Mouse (Mus musculus) liver, embryonic 11.5 days (tissue): ENCODE measurements around the gene Ube2g1. TPM values are rescaled to one million over a fixed set of nuclear protein-coding genes. Genes with fewer than 3 reads are reported as not detected.
"Not testable (repeated sequence)": the region's sequence is repeated elsewhere in the genome, so short reads cannot be mapped to it uniquely, and the experiment has no call there.

Experiments
- ATAC-seq: fragments of 200-750 bp; cut with Nextera tagmentation; replicated peaks from 2 replicates; pipeline ENCODE4 v1.8.0; 2017; ENCODE audit warnings: moderate number of reproducible peaks, mild to moderate bottlenecking, moderate TSS enrichment, moderate library complexity; ENCODE audit not compliant: low FRiP score
- DNase-seq: peaks from one replicate; pipeline ENCODE4 v3.0.0-alpha.2; 2017; ENCODE audit warnings: low spot score
- H3K27ac ChIP-seq: fragments of 300-500 bp; sonication (generic); 2 replicates; pipeline ENCODE4 v1.5.1; 2014; ENCODE audit warnings: mild to moderate bottlenecking, low read depth, low read length, control low read depth
- H3K27me3 ChIP-seq: fragments of 300-500 bp; sonication (generic); replicated peaks from 2 replicates; pipeline ENCODE4 v1.6.1; 2014; ENCODE audit warnings: low read length, mixed read lengths; ENCODE audit not compliant: control insufficient read depth, insufficient read depth
- H3K36me3 ChIP-seq: fragments of 300-500 bp; sonication (generic); 2 replicates; pipeline ENCODE4 v1.6.1; 2014; ENCODE audit warnings: mild to moderate bottlenecking, low read length, moderate library complexity, mixed read lengths; ENCODE audit not compliant: control insufficient read depth, insufficient read depth
- H3K4me1 ChIP-seq: fragments of 300-500 bp; sonication (generic); replicated peaks from 2 replicates; pipeline ENCODE4 v1.6.1; 2014; ENCODE audit warnings: low read length, mixed read lengths; ENCODE audit not compliant: control insufficient read depth, insufficient read depth
- H3K4me2 ChIP-seq: fragments of 300-500 bp; sonication (generic); 2 replicates; pipeline ENCODE4 v1.6.1; 2014; ENCODE audit warnings: mild to moderate bottlenecking, control low read depth, moderate library complexity
- H3K4me3 ChIP-seq: fragments of 300-500 bp; sonication (generic); 2 replicates; pipeline ENCODE4 v1.5.1; 2014; ENCODE audit warnings: low read depth, low read length, control low read depth
- H3K9ac ChIP-seq: fragments of 300-500 bp; sonication (generic); 2 replicates; pipeline ENCODE4 v1.6.1; 2014; ENCODE audit warnings: low read depth, low read length, control low read depth
- H3K9me3 ChIP-seq: fragments of 300-500 bp; sonication (generic); 2 replicates; pipeline ENCODE4 v1.6.1; 2016; ENCODE audit warnings: low read length, inconsistent platforms, mixed read lengths; ENCODE audit not compliant: control insufficient read depth
- WGBS: fragments of 180-500 bp; shearing (Covaris S2); extraction: QIAGEN DNeasy Blood & Tissue Kit; methylation state at CpG from one replicate; pipeline ENCODE4 v1.1.7; 2014; 5-methylcytosine and 5-hydroxymethylcytosine counted together
- polyA plus RNA-seq: library from polyadenylated mRNA; unstranded; fragments of >200 nt; fragmentation: Nextera tagmentation; extraction: Ambion mirVana; gene quantifications from 2 replicates; pipeline ENCODE4 v1.2.1, GENCODE M21; 2014

Ube2g1 gene
- polyA plus RNA-seq, 1 experiment from 2014 or later, result 61.9 TPM

DNA sequence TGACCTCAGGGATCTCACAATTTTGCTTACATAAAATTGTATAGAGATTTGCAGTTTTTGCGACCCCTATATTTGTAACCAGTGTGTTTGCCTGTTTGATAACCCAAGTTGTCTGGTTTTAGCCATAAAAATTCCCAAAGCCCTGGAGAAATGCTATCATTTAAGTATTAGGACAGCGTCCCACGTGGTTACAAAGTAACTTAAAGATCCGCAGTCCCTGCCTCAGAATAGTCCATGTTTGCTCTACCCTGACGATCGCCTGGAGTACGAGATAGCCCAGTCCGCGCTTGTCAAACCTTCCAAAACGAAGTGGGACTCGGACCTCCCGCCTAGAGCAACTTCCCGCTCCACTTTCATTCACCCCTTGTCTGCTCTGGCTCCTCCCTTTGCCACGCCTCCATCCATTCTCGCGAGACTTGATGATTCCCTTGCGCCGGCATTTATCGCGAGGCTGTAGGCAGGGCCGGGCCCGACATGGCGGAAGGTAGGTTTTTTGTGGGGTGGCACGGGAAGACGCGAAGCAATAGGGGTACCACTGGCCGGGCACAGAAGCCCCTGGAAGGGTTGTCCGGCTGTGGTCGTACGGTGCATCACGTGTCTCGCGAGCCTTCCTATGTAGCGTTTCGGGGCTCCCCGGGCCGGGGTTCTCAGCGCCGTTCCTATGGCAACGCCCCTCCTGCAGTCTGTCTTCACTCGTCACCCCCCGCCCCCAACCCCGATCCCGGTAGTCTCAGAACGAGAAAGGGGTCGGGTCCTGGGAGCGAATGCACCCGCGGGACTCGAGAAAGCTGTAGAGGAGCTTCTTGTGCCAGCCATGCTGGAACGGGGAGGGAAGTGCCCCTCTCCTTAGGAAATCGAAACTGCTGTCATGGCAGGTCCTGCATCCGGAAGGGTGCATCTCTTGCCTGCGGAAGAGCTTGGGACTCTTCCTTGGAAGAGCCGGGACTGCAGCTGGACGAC lies 82.7 kb downstream of the Ube2g1 start, which contains the start of gene Ankfy1:
Ankfy1 (plus strand) TSS at position 456 of the 960 bp plus-strand sequence.
- Histone ChIP-seq H3K27me3 (no peaks in the 10 kb centered on the region), H3K4me1 (peaks cover 34% of the 10 kb centered on the region), H3K9ac (peak within 1 kb of the TSS; percentile 74), H3K9me3 (no peaks in the 10 kb centered on the region), H3K27ac (peak within 1 kb of the TSS; percentile 92), H3K4me2 (peak within 1 kb of the TSS; percentile 90), H3K36me3 (no peaks in the 10 kb centered on the region), H3K4me3 (peak within 1 kb of the TSS; percentile 65)
- peak; percentile 97 for DNase-seq
- peak; percentile 90 for ATAC-seq
- under 1% methylated on average over 56 of the region's 56 CpGs for WGBS

DNA sequence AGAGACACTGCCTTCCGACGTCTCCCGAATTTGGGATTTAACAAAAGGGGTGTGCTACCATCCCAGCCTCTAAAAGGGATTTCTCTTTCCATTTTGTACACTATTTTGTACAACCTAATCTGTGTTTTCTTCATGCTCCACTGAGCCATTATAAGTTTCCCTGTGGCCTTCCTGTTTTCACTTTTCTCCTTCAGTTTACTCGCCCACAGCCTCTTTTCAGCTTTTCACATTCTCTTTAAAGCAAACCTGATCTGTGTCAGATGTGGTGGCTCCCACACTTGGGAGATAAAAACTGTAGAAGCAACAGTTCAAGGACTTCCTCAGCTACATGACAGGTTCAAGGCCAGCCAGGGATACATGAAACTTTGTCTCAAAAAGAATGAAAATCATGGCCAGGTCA lies 85.3 kb downstream of the Ube2g1 start:
- Histone ChIP-seq H3K4me1 (peaks cover 46% of the 10 kb centered on the region), H3K27me3 (no peaks in the 10 kb centered on the region), H3K4me3 (no peak overlapping the region), H3K9ac (no peak overlapping the region), H3K4me2 (no peak overlapping the region), H3K27ac (no peak overlapping the region), H3K9me3 (no peaks in the 10 kb centered on the region), H3K36me3 (no peaks in the 10 kb centered on the region)
- 83% methylated on average over 4 of the region's 4 CpGs for WGBS
- ATAC-seq (no peak), DNase-seq (no peak)

DNA sequence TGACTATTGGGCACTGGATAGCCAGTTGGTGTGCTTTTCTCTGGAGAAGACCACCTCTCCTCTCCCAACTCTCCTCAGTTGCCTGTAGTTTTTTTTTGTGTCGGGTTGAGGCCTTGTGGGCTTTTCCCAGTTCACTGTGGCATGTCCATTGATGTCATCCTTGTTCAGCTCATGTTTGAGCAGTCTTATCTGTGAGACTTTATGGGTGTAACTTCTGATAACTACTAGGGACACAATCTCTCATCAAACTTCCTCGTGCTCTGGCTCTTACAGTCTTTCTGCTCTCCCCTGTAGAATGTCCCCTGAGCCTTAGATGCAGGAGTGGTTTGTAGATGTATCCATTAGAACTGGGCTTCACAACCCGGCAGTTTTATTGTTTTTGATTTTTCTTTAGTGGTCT lies 87.9 kb downstream of the Ube2g1 start:
- H3K36me3 ChIP-seq, result no peaks in the 10 kb centered on the region
- DNase-seq (no peak), ATAC-seq (peak; percentile 61; the same call in 1 of the 2 replicates)
- no peaks in the 10 kb centered on the region for H3K27me3 ChIP-seq
- no peak overlapping the region for H3K9ac ChIP-seq
- H3K4me2 ChIP-seq, result peak overlapping the region; percentile 42; the same call in 1 of the 2 replicates
- H3K9me3 ChIP-seq, result no peaks in the 10 kb centered on the region
- H3K4me3 ChIP-seq, result no peak overlapping the region
- peaks cover 30% of the 10 kb centered on the region for H3K4me1 ChIP-seq
- 52% methylated on average over 3 of the region's 3 CpGs for WGBS
- H3K27ac ChIP-seq, result no peak overlapping the region

DNA sequence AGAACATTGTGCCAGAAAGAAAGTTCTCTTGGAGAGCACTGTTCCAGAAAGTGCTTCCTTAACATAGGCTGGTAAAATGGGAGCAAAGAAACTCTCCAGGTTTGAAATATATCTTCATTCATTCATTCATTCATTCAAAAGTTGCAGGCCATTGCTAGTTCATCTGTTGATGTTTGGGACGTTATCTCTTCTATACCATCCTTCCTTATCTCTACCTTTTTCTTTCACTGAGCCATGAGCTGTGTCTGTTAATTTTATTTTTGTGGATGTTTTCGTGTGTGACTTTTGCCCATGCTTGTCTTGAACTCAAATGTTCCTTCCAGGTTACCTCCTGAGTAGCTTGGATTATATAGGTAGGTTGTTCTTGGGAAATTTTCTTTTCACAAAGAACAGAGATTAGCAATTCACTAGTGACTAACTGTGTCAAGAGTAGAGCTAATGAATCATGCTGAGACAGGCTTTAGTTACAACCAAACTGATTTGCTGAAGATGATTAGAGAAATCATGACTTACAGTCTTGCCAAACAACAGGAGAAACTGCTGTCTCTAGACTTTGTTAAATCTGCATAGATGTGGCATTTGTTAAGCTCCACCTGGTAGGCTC lies 89.4 kb downstream of the Ube2g1 start:
- no peak overlapping the region for H3K4me2 ChIP-seq
- H3K4me1 ChIP-seq, result peaks cover 23% of the 10 kb centered on the region
- H3K27me3 ChIP-seq, result no peaks in the 10 kb centered on the region
- ATAC-seq (no peak), DNase-seq (no peak)
- no peak overlapping the region for H3K27ac ChIP-seq
- no peak overlapping the region for H3K4me3 ChIP-seq
- no peaks in the 10 kb centered on the region for H3K9me3 ChIP-seq
- WGBS, result 56% methylated on average over 2 of the region's 2 CpGs
- no peak overlapping the region for H3K9ac ChIP-seq
- no peaks in the 10 kb centered on the region for H3K36me3 ChIP-seq

DNA sequence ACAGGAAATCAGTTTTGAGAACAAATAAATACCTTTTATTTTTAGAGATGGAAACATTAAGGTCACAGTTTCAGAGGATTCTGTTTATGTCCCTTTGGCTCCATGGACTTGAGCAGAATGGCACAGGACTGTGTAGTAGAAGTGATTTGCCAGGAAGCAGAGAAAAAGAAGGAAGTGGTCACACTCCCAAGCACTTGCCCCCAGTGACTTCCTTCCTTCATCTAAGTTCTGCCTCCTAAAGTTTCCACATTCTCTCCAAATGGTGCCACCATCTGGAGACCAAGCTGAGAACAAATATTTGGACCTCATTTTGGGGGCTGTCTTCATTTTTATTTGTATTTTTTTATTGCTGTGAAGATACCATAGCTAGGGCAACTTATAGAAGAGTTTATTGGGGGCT lies 90.2 kb downstream of the Ube2g1 start:
- Histone ChIP-seq H3K27ac (no peak overlapping the region), H3K9me3 (no peaks in the 10 kb centered on the region), H3K4me2 (no peak overlapping the region), H3K4me3 (no peak overlapping the region), H3K27me3 (no peaks in the 10 kb centered on the region), H3K36me3 (no peaks in the 10 kb centered on the region), H3K9ac (no peak overlapping the region), H3K4me1 (peaks cover 21% of the 10 kb centered on the region)
- DNase-seq (no peak), ATAC-seq (no peak)

DNA sequence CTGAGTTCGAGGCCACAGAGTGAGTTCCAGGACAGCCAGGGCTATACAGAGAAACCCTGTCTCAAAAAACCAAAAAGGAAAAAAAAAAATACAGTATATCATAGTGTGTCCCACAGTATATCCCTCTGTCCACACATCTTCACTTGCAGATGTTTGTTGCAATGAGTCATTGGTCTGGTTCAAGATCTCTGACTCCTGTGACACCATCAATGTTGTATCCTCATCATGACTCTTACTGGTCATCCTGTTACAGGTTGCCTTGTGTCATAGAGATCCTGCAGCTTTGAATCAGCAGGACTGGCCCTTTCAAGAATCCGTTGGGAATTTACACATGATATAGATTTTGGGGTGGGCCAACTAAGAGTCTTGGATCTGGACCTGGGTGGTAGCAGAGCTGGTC lies 98.0 kb downstream of the Ube2g1 start:
- H3K9me3 ChIP-seq, H3K27ac ChIP-seq, DNase-seq, H3K4me2 ChIP-seq, H3K4me3 ChIP-seq, ATAC-seq, H3K27me3 ChIP-seq, H3K4me1 ChIP-seq, H3K36me3 ChIP-seq, H3K9ac ChIP-seq: not testable (repeated sequence)
- 91% methylated on average over 2 of the region's 2 CpGs for WGBS

DNA sequence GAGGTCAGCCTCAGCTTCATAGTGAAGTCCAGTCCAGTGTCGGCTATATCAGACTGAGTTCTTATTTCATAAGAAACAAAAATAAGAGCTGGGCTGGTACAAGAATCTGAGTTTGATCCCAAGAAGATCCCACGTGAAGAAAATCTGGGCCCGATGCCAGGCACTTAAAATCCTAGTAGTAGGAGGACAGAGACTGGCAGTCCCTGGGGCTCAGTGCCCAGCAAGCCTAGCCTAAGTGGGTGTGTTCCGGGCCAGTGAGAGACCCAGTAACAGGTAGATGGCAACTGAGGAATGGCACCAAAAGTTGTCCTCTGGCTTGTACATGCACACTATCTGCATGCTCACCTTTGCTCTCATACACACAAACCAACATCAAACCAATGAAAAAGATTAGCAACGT lies 105.6 kb downstream of the Ube2g1 start:
- no peak overlapping the region for H3K4me3 ChIP-seq
- H3K9ac ChIP-seq, result no peak overlapping the region
- H3K4me2 ChIP-seq, result no peak overlapping the region
- no peaks in the 10 kb centered on the region for H3K4me1 ChIP-seq
- H3K27ac ChIP-seq, result no peak overlapping the region
- no peaks in the 10 kb centered on the region for H3K27me3 ChIP-seq
- no peak for ATAC-seq
- 92% methylated on average over 5 of the region's 5 CpGs for WGBS
- DNase-seq, result no peak
- H3K36me3 ChIP-seq, result peaks cover 13% of the 10 kb centered on the region
- no peaks in the 10 kb centered on the region for H3K9me3 ChIP-seq

DNA sequence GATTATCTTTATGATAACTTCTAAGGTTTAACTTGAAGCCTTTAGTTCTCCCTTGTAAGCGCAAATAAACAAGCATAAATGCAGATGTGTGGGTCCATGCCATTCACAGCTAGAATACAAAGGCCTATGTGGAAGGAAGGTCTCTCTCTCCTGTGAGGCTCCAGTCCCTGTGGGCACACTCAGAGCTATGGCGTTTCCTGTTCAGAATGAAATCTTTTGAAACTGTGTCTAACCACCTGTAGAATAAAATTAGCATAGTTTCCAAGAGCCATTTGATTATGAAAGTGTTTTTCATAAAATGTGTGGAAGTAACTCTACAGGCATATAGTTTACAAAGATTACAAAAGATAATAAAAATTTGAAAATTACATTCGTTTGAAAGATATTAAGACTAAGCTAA lies 111.1 kb downstream of the Ube2g1 start:
- no peak for DNase-seq
- Histone ChIP-seq H3K4me2 (no peak overlapping the region), H3K36me3 (peaks cover 5% of the 10 kb centered on the region; the same call in 1 of the 2 replicates), H3K27ac (no peak overlapping the region), H3K27me3 (no peaks in the 10 kb centered on the region), H3K9me3 (no peaks in the 10 kb centered on the region), H3K9ac (no peak overlapping the region), H3K4me3 (no peak overlapping the region), H3K4me1 (no peaks in the 10 kb centered on the region)
- no peak for ATAC-seq
- 91% methylated on average over 3 of the region's 3 CpGs for WGBS
